Mouse (Mus musculus): ENCODE measurements around the gene Bbs5.
"Not testable (repeated sequence)": the region's sequence is repeated elsewhere in the genome, so short reads cannot be mapped to it uniquely, and the experiment has no call there.

Bbs5 gene

DNA sequence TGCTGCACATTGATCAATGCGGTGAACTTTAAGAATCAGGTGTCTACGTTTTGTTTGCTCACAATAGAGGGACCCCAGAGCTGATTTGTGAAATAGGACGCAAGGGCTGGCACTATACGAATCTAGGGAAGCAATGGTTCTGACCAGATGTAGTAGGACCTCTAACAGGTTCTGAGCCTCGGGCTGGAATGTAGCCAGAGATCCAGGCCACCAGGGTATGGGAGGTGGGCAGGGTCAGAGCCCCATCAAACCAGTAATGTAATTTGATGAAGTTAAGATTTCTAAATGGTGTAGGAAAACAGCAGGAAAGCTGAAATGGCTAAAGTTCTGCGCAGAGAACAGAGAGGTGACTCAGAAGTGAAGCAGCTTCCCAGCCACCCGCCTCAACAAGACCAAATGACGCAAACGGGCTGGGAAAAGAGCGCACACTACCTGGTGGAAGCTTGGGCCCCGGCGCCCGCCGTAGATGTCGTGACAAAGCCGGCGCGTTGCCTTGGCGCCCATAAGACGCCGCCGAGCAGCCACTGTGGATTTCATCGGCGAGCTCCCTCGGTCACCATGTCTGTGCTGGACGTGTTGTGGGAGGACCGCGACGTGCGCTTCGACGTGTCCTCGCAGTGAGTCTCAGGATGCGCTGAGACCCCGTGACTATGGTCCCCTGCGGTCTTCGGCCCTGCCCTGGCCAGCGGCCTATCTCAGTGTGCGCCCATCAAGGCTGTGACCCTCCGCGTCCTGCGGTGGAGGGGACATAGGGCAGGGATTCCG is at the start of gene Bbs5:
TSS of gene Bbs5 (plus strand) at position 446 of the 765 bp plus-strand sequence.
- peak; percentile 92 for DNase-seq

DNA sequence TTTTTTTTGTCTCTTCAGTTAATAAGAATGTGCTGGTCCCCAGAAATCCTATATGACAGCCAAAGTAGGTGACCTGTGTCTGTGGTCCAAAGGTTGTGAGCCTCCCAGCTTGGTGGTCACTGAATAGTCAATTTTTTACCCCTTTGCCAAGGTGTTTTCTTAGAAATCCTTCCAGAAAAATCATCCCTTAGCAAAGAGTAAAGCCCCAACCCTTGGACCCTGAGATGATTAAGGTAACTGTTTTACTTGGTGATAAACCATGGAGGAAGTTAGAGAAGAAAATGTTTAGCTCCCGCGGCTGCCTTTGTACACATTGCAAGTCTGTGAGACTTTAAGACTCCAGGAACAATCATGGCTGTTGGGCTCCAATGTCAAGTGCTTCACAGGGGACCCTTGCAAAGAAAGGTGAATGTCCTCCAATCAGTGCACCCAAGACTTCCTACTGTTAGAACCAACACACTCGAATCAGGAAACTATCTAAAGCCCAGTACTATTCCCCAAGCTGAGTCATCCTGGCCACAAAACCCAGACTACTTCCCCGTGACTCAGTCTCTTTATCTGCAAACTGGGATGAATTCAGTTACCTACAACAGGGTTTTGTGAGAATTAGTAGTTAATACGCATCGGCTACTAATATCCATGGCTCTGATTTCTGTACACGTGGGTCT is 43.1 kb upstream of the Bbs5 start:
- no peak for DNase-seq

DNA sequence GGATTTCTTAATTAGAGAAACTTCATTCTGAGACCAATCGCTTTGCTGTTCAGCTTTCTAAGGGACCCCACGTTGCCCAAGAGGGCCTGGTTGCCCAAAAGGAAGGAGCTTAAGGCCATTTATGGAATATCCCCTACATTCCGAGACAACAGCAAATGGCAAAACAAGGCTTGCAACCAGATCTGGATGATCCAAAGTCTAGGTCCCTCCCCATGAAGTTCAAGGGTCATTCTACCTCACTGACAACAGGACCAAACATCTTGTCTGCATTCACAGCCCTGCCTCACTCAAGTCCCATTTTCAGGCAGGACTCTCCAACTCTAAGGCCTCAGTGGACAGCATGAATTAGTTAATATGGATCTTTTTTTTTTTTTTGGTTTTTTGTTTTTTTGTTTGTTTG is 40.4 kb upstream of the Bbs5 start:
- DNase-seq, result no peak

DNA sequence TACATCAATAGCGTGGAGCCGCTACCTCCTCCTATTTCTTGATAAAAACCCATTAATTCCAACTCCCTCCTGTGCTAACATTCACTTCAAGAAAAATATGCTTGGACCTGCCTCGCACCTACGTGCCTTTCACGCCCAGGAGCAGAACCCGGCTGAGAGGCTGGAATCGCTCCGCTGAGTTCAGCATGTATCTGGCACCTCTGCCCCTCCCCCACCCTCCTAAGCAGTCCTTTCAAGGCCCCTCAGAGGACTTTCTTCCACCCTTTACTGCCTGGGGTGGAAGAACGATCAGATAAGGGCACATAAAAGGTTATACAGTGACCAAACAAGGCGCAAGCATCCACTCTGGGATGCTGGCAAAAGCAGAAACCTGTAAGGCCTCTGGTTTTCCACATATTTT is 34.7 kb upstream of the Bbs5 start:
- DNase-seq, result no peak

DNA sequence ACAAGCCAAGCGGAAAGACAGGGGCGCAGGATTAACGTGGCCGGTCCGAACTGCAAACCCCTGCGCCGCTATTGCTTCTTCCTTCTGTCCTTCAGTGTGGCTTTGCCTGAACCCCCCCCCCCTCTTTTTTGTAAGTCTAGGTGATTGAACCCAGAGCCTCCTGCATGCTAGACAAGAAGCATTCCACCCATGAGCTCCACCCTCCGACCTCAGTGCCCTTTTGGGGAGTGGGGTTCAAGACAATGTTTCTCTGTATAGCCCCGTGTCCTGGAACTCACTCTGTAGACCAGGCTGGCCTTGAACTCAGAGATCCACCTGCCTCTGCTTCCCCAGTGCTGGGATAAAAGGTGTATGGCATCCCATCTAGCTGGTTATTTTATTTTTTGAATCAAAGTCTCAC is 34.3 kb upstream of the Bbs5 start:
- no peak for DNase-seq

DNA sequence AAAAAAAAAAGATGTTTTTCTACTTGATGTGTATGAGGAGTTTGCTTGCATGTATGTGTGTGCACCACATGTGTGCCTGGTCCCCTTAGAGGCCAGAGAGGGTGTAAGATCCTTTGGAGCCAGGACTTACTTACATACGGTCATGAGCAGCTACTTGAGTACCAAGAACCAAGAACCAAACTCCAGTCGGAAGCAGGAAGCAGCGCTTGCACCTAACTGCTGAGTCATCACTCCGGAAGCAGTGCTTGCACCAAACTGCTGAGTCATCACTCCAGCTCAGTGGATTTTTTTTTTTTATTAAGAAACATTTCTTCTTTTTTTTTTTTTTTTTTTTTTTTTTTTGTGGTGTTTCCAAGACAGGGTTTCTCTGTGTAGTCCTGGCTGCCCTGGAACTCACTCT is 33.7 kb upstream of the Bbs5 start:
- no peak for DNase-seq

DNA sequence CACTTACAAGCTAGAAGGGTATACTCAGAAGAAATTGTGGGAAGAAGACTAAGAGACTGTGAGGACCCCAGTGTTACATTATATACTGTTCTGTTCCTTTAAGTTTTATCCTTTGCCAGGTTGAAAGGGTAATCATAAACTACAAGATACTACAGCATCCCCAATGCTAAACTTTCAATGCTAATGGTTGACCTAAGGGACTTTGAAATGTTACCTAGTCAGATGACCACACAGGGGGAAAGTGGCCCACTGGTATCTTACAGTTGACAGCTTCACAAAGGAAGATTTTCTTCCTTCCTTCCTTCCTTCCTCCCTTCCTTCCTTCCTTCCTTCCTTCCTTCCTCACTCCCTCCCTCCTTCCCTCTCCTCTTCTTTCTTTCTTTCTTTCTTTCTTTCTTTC is 28.6 kb upstream of the Bbs5 start:
- DNase-seq, result no peak

DNA sequence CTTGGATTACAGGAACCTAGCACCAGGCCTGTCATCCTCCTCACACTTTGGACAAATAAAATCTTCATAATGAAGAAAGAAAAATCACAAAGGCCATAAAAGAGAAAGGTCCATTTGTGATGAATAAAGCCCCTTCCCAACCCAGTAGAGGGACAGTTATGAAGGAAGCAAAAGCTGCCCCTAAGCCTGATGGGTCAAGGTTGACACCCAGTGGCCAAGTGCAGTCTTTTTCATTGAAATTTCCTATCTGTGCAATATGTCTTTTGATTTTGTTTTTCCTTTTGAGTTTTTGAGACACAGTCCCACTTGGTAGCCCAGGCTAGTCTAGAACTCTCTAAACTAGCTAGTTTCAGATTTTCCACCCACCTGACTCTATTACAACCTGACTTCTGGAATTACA is 27.7 kb upstream of the Bbs5 start:
- DNase-seq, result no peak

DNA sequence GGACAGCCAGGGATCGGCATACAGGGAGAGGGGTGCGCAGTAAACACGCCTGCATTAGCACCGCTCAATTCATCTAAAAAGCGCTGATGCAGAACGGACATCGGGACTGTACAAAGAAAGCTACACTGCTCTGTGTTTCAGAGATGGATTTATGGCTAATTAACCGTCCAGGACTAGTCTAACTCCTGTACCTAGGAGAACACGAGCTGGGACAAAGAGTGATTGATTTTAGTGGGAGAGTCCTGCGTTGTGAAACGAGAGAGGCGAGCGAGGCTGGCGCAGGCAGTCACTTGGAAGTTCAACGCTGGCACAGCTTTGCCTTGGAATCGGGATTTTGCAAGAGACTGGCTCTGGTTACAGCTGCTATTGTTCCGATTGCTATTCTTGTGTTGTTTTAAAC is 17.8 kb upstream of the Bbs5 start:
- no peak for DNase-seq

DNA sequence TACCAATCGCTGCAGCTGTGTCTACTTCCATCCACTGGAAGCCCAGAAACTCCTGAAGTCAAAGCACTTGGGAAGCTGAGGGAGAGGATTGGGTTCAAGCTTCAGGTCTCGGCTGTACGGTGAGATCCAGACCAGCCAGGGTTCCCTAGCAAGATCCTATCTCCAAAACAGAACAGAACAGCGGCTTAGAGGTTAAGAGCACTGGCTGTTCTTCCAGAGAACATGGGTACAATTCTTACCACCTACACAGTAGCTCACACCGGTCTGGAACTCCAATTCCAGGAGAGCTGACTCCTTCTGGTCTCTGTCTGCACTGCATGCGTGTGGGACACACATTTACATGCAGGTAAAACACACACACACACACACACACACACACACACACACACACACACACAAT is 17.1 kb upstream of the Bbs5 start:
- DNase-seq, result no peak

DNA sequence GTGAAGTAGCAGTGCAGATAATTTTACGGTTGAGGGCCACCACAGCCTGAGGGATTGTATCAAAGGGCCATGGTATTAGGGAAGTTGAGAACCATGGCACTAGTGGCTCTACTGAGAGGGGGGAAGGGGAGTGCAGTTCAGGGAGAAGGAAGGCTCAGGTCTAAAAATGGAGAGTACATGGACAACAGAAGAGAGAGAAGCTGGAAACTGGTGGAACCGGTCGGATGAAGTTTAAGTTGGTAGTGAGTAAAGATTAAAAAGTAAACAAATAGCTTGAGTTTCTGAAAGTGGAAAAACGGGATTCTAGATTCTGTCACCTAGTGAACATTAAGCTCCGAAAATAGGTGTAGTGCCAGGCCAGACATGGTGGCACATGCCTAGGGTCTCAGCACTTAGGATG is 16.2 kb upstream of the Bbs5 start:
- DNase-seq, result no peak

DNA sequence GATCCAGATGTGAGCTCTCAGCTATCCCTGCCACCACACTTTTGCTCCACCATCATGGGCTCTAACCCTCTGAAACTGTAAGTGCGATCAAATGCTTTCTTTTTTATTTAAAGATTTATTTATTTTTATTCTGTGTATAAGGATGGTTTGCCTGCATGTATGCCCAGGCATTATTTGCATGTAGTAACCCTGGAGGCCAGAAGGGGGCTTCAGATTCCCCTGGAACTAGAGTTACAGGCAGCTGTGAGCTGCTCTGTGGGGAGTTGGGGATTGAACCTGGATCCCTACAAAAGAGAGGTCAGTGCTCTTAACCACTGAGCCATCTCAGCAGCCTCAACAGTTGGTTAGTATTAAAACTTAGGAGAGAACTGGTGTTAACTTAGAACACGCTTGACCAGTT is 15.5 kb upstream of the Bbs5 start:
- no peak for DNase-seq

DNA sequence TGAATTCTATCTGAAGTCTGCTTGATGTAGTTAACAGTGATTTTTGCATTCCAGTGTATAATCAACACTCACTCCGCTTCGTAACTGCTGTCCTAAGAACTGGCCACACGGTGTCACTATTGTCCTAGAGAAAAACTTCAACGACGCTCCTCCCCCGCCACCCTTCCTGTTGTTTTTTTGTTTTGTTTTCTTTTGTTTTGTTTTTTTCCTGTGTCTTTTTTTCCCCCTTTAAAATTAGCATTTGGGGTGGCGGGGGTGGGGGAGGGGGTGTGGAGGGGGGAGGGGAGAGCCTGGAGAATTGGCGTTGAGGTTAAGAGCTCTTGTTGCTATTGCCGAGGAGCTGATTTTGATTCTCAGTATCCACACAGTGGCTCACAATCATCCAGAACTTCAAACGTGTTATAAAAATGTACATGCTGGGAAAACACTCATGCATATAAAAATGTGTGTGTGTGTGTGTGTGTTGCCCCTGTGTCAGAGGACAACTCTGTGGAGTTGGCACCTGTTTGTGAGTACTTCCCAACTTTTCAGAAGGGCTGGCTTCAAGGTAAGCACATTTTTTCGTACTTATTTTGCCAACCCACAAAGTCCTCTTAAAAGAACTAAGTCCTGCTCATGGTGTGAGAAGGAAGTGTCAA is 11.8 kb upstream of the Bbs5 start:
- peak; percentile 36 for DNase-seq

DNA sequence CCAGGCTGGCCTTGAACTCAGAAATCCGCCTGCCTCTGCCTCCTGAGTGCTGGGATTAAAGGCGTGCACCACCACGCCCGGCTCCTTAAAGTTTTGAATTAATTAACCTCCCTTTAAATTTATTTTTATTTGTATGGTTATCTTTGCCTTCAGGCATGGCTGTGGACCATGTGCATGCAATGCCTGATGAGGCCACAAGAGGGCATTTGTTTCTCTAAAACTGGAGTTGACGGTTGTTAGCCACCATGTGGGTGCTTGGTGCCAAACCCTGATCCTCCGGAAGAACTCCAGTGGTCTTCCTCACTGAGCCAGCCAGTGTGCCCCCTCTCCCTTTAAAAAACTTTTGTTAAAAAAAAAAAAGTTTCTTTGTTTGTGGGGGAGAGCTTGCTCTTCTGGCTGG is 11.2 kb upstream of the Bbs5 start:
- no peak for DNase-seq

DNA sequence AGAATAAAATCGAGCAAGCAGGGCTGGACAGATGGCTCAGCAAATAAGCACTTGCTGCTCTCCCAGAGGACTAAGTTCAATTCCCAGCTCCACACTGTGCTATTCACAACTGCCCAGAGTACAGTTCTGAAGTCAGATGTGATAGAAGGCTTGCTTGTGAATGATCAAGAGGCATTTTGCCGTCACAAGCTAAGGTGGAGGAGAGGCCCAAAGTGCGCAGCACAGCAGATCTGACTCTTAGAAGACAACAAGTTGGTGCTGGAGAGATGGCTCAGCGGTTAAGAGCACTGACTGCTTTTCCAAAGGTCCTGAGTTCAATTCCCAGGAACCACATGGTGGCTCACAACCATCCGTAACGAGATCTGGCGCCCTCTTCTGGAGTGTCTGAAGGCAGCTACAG is 9.0 kb upstream of the Bbs5 start:
- DNase-seq, result not testable (repeated sequence)

DNA sequence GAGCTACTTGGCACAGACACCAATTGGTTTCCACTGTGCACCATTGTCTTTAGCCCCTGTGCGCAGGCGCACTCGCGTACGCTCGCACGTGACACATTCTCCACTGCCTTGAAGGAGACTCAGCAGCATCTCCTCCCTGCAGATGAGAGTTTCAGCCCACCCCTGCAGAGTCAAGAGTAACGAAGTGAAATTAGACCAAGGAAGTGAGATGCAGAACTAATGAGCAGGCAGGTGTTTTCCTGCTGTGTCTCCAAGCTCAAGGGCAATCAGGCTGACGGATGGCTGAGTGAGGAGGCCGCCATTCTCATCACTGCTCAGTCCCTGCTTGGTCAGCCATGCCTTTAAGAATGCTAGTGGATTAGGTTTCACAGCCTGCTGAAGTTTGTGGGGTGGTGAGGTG is 6.9 kb upstream of the Bbs5 start:
- no peak for DNase-seq

DNA sequence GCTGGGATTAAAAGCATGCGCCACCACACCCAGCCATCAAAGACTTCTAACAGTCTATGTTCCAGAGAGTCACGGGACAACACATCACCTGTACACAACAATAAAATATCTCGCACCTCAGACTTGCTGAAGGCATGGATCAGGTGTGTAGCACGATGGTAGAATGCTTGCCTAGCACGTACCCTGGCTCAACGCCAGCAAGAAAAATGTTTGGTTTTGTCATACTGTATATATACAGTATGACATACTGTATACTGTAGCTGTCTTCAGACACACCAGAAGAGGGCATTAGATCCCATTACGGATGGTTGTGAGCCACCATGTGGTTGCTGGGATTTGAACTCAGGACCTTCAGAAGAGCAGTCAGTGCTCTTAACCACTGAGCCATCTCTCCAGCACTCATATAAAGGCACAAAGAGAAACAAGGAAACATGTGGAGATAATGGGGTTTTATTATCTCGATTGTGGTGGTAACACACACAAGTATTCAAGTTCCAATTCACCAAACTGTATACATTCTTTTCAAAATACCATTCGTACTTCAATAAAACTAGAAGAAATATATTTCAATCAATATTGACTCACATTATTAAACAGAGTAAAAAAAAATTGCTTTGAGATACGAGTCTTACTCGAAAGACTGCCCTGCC is 1.9 kb upstream of the Bbs5 start:
- DNase-seq, result no peak

DNA sequence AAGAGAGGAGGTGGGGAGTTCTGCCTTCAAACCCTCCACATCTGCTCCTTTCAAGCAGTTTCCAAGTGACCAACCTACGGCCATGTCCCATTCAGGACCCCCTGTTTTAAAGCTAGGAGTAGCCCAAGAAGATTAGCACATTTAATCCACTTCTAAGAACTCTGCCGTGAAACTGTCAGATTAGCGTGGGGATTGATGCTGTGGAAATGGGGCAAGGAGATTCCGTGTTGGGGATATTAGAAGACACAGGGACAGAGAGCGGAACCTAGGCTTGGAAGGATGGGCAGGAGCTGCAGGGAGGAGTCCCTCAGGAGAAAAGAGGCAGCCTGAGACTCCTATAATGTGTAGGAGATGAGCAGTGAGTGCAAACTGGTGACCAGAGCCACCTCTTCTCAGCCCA is 2.7 kb downstream of the Bbs5 start:
- no peak for DNase-seq

DNA sequence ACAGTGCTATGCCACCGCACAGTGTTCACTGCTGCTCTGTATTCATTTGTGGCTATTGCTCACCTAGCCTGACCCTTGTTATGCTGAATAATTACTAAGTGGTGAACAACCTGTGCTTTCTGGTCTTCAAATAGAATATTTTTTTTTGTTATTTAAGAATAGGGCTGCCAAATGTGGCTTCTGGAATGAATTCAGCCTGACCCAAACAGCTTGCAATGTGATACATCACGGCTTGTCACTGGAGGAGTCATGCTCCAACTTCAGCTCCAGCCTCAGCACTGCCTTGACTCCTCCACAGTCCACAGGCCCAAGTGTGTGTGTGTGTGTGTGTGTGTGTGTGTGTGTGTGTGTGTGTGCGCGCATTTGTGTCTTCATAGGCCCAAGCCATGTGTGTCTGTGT is 12.4 kb downstream of the Bbs5 start:
- DNase-seq, result no peak

DNA sequence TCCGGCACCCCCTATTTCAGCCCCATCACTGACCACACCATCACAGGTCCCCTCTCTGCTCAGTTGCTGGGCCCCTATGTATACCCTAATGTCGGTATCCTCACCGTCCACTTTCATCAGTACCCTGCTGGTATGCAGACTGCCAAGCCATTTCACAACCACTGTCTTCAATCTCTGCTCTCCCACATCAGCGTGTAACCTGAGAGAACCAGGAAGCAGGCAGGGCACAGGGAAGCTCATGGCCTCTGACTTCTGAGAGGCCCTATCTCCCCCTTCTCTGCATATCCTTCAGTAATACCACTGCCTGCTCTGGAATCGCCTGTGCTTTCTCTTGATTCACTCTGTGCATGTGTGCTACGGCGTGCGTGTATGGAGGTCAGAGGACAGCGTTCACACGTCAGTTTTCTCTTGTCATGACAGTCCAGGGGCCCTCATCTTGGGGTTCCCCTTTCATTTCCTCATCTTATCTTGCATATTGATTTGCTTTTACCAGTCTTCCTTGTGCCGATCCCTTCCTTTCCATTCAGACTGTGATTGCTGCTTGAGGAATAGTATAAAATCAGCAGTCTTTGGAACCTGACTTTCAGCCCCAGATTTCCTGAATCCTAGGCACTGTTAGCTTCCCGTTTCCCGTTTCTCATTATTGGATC is 17.0 kb downstream of the Bbs5 start:
- DNase-seq, result no peak

DNA sequence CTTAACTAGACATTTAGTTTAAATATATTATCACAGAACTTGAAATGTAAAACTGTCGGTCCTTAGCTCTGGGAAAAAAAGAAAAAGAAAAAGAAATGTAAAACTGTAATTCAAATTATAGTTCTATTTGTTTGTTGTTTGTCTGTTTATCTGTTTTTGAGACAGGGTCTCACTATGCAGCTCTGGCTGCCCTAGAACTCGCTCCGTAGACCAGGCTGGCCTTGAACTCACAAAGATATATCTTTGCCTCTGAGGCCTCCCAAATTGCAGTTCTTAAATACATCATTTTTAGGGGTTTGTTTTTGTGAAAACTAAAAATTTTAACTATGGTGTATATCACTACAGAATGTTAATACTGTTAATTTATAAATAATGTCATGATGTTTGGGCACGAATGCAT is 20.7 kb downstream of the Bbs5 start:
- DNase-seq, result no peak

DNA sequence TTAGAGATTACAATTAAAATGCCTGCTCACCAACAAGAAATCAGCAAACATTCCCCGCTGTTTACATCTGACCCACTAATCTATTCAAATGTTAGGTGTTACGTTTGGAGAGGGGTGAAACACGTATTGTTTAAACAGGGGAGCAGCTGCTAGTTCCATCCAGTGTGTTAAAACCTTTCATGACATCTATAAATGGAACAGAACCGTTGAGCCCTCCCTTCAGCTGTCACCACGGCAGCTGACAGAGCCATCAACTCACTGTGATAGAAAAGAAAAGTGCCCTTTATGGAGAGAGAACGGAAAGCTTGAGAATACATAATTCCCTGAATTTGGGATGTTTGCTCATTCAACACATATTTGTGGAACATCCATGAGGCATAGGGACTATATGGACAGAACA is 21.4 kb downstream of the Bbs5 start:
- no peak for DNase-seq

DNA sequence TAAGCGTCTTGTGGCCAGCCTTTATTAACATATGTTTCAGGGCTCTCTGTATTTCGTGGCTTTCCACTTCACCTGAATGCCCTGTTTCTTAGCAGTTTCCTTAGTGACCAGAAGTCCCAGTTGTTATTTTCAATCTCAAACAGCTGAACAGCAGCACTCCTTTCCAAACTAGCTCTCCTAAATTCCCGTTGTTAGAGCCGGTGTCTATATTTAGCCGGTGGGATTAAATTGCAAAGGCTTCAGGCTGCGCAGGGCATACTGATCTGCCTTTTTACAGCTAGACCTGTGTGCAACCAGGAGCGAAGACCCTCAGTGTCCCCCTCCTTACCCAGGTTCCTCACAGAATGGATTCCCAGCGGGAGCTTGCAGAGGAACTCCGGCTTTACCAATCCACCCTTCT is 22.9 kb downstream of the Bbs5 start, which contains the start of gene Klhl41:
TSS of gene Klhl41 (plus strand) at position 268 of the 400 bp plus-strand sequence.
- no peak for DNase-seq

Measured in cerebellum, adult 9-10 months (tissue).